Mouse (Mus musculus): Measurements from ENCODE around the gene Dhrs1.

Gene Dhrs1

DNA sequence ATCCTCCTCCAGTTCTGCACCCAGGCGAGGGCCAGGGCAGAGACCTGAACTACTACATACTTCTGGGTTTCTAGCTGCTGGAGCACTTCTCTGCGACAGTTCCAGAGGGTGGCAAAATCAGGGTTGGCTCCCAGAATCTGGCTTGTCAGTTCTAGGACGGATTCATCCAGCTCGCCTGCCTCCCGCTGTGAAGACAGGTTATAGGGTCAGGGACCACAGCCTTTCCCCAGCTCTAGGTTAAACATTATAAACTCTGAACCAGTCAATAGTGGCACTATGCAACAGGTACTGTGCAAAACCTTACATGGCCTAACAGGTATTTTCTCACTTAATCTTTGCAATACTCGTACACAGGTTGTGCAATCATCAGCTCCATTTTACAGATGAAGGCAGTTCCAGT, 24.4 kb downstream of the Dhrs1 start:
- no peak for DNase-seq

DNA sequence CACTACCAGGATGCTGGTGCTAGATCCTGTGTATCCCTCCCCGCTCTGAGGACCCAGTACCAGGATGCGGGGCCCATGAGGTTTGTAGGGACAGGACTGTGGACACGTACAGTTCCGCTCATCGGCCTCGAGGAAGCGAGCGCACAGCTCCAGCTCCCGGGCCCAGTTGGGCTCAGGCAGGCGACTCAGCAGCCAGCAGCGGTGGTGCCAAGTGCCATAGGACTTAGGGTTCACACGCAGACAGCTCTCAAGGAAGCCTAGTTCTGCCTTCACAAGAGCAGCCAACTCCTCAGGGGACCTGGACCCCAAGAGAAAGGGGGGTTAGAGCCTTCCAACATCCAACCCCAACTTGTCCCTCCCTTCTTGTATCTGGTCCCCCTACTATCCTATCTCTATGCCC, 24.8 kb downstream of the Dhrs1 start:
- DNase-seq = no peak

DNA sequence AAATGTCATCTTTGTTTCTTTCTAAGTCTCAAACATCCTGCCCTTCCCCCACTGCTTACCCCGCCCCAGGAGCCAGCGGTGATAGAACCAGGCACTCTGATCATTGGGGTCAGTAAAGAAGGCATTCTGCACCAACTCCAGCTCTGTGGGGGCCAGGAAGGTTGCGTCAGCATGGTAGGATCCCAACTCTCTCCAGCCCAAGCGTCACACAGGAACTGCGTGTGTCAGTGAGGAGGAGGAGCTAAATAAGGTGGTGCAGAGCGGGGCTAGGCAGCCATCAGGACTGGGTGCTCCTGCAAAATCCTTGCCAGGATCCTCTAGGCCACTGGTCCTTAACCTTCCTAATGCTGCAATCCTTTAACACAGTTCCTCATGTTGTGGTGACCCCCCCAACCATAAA, 25.8 kb downstream of the Dhrs1 start:
- no peak for DNase-seq

DNA sequence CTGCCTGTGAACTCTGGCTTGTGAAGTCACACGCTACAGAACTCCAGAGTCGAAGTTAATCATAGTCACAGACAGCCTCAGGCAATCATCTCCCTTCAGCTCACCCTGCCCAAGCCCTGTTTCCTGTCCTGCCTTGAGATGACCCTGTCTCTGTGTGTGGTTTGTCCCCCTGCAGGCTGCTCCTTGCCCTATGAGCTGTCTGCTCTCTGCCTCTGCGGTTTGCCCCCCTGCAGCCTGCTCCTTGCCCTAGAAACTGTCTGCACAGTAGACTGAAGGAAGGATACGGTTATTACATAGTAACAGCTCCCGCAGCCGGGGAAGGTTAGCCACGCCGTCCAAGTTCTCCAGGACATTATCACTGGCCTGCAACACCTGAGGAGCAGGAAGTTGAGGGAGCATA, 28.6 kb downstream of the Dhrs1 start:
- no peak for DNase-seq

DNA sequence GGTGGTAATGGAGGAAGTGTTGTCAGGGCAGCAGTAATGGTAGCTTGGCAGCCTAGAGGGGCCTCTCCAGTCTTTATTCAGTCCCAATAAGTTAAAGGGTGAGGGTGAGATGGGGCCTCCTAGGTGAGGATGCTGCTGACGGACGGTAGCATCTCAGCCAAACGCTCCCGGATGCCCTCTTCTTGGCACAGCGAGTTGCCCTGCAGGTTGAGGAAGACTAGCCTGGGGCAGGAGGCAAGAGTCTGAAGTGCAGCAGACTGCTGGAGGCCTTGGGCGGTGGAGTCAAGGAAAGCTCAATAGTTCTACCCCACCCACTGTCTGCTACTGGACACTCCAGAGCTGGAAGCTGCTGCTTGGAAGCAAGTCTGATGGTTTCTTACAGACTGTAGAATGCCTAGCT, 29.2 kb downstream of the Dhrs1 start:
- no peak for DNase-seq

DNA sequence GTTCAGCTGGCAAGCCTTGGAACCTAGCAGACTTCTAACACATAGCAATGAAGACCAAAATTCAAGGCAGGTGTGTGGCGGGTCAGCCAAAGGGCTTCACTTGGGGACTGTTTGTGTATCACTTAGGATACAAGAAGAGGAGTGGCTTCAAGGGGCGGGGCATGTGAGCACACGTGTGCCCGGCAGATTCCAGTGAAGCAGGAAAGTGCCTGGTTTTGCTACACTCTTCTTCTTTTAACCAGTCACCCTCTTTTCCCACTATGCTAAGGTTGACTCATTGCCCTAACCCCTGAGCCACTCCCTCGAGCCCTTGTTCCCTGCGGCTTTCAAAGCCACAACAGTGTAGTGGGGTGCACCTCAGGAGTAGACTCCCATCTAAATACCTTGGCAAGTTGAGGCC, 30.6 kb downstream of the Dhrs1 start:
- DNase-seq = no peak

DNA sequence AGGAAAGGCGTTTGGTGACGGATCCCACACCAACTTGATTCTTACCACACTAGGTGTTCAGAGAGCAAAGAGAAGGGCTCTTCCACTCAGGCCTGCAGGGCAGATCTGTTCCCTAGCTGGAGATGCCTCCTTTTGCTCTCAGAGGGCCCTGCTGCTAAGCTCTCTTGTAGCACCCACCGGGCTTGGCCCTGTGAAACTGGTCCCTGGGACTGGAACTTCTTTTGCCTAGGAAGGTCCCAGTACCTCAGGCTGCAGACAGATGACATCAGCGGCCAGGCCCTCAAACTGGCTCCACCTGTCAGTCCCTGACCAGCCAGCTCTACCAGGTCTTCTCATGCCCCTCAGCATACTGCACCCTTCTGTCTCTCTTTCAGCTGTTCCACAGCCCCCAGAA, 31.8 kb downstream of the Dhrs1 start, which contains the start of gene Tgm1:
Gene Tgm1 (minus strand): TSS at position 198 of the 394 bp plus-strand sequence.
- DNase-seq = no peak

DNA sequence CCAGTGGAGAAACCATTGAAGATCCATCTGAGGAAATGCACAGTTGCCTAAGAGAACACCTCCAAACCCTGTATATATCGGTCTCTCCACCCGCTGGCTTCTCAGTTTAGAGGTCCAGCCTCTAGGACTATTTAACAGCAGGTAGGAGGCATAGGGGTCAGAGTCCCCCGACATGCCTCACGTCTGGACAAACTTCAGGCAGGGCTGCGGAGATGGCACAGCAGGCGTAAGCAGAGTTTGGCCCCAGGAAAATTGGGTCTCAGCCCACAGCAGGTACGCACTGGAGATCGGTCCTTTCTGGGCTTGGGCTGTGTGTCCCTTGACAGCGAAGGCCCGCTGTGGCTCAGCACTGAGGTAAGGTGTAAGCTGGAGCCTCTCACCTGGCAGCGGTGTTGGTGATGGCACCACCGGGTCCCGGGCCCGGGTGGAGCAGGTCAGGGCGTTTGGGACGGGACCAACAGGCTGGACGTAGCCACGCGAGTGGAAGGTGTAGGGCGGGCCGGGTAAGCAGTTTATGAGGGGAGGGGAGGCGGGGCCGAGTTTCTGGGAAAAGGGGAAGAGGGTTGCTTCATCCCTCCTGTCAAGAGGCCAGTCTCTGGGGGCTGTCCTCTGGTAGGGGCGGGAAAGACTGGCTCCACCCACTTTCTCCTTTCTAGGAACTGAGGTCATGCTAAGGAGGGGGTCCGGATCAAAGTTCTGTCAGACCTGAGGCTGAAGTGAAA, 32.3 kb downstream of the Dhrs1 start:
- DNase-seq = no peak

DNA sequence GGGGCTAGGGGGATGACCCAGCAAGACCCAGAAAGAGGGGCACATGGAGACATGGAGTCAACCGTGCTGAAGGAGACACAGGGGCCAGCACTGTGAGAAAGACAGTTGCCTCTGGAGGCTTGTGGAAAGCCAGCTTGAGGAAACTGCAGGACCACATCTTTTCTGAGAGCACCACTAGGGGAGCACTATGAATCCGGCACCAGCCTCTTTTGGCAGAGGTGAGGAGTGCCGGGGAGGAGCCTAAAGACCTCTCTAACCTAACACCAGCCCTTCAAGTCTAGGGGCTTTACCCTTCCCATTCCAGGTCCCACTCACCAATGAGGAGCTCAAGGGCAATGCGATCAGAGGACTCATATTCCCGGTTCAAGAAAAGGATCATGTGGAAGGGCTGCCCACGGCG, 33.7 kb downstream of the Dhrs1 start:
- DNase-seq = no peak

DNA sequence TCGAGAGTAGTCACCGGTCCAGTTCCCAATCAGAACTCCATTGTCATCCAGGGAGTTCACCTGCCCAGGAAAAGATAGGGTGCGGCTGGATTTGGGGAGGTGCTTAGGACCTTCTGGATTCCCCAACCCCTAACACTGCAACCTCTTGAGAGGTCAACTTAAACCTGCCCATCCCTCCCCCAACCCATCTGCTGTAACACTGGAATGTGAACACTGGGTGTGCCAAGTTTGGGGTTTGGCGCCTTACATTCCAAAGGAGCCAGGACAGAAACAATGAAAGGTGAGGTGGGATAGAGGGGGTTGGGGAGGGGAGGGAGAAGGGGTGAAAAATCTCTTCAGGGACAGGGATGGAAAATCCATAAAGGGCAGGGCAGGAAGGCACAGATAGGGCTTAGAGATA, 36.0 kb downstream of the Dhrs1 start:
- no peak for DNase-seq

DNA sequence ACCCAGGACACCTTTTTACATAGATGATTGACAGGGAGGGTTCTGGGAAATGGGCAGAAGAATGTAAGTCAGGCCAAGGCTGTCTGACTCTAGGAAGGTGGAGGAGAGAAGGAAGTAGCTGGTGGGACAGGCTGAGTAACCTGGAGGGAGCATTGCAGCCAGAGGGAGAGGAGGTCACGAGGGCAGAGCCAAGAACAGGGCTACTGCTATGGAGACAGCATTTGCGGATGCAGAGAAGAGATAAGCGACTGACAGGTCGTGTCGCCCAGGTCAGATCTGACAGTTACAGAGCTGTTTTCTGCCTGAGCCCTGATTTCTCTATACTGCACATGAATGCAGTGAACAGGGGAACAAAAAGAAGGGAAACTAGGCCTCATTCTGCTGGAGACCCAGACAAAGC, 38.1 kb downstream of the Dhrs1 start:
- DNase-seq = no peak

DNA sequence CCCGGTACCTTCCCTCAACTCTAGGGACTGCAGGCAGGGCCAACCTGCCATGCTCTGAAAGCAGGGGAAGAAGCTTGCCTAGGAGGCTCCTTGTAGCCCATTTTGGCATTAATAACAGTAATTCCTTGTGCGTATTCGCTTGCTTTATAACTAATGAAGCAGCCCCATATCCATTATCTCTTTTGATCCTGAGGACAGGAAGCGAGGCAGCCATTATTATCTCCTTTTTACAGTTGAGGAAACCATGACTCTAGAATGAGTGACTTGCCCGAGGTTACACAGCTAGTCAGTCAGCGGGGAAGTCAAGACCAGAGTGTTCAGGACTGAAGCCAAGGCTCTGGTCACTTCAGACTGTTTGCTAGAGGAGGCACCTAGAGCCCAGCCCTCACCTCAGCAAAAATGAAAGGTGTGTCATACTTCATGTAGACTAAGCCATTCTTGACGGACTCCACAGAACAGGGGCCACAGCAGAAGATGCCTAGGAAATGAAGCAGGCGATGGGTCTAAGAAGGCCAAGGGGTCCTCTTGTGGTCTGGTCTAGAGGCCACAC, 39.4 kb downstream of the Dhrs1 start:
- DNase-seq = no peak

DNA sequence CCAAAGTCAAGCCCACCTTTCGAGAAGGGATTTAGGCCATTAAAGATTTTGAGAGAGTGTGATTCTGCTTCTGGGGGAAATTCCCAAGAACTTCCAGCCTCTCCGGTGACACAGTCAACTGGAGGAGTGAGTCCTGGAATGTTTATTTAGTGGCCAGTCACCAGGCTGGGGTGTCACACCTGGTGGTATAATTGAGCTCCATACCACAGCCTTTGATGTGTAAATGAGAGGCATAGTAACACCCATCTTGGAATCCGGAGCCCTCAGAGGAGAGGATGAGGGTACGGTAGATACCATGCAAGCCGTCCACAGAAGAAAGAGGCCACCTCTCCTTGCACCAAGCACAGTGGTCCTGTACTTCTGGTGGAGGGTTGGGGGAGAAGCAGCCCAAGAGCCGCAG, 42.7 kb downstream of the Dhrs1 start:
- DNase-seq = no peak

DNA sequence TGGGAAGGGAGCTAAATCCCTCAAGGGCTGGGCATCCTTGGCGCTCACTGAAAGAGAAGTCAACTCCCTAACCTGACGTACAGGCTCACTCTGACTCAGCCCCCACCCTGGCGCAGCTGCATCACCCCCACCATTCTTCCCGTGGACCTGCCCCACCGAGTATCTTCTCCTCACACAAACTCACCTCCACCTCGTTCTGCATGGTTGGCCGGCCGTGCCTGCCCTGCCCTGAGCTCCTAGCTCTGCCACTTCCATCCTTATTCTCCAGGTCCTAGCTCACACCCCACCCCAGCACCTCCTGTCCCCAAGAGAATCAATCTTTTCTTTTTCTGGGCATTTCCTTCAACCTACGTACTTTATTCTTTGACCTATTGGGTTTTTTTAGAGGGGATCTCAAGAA, 44.4 kb downstream of the Dhrs1 start:
- DNase-seq = no peak

DNA sequence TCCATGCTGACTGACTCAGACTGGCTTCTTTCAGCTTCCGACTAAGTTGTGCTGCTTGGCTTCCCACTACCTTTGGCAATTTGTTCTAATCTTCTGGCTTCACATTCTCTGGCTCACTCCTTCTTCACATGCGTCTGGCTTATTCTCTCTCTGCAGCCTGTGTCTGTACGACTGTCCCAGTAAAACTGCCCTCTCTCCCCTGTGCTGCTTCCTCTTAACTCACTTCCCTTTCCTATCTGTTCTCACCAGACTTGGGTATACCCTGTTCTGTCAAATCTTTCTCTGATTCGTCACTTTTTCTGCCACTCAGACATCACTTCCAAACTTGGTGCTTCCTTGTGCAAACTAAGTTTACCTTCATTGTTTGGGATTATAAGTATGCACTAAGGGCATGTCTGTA, 48.3 kb downstream of the Dhrs1 start:
- no peak for DNase-seq

DNA sequence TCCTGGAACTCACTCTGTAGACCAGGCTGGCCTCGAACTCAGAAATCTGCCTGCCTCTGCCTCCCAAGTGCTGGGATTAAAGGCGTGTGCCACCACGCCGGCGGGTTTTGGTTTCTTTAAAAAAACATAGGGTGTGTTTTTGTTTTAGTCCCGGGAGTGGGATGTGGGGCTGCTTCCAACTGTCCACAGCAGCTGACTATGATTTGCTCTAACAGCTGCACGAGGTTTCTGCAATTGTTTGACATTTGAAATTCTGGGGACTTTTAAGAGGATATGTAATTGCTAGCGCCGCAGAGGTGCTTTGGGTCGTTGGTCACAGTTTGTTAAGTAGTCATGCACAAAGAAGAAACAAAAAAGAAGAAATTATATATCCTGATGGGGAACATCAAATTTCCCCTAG, 56.1 kb downstream of the Dhrs1 start:
- DNase-seq = no peak

Data from right cerebral cortex, postnatal 25 days (tissue).